Mouse (Mus musculus): ENCODE measurements around the gene Akap13. TPM values are rescaled to one million over a fixed set of nuclear protein-coding genes. Genes with fewer than 3 reads are reported as not detected.

The Akap13 gene
- polyA plus RNA-seq, 1 experiment from 2014 or later, result 25.7 TPM

DNA sequence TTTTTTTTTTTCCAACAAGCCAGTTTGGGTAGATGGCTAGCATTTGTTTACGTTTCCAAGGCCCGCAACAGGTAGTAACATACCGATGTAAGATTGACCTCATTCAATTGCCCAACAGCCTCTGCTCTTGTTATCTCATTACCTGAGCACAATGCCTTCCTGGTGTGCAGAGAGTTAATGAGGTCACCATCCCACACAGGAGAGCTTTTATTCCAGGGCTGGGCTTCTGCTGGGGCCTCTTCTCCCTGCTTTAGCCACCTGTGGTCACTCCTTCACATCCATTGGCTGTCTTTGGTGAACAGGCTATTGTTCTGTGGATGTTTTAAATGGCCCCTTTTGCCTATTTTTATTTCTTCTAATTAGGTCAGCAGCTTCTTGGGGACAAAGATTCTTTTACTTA lies 41.0 kb upstream of the Akap13 start:
- no peak overlapping the region for H3K4me3 ChIP-seq (ENCODE audit: low read depth, low read length)
- H3K27ac ChIP-seq (ENCODE audit: low read depth), result no peak overlapping the region
- WGBS (ENCODE audit: insufficient replicate concordance), result 64% methylated on average over 3 of the region's 3 CpGs
- TF ChIP-seq EP300 (IDR thresholded peaks at IDR 0.05; ENCODE audit: low read depth) (no peak), CTCF (IDR thresholded peaks at IDR 0.05; ENCODE audit: low read depth) (no peak)
- H3K4me2 ChIP-seq (ENCODE audit: low read depth, low read length), result no peak overlapping the region
- H3K36me3 ChIP-seq (replicated peaks; ENCODE audit: insufficient read depth, low read length), result no peaks in the 10 kb centered on the region
- no peaks in the 10 kb centered on the region for H3K27me3 ChIP-seq (ENCODE audit: insufficient read depth, low read length)
- no peak for DNase-seq
- peak; percentile 36; the same call in 1 of the 2 replicates for ATAC-seq
- no peaks in the 10 kb centered on the region for H3K9me3 ChIP-seq (ENCODE audit: low read length)
- no peak overlapping the region for H3K9ac ChIP-seq (replicated peaks)
- H3K4me1 ChIP-seq (ENCODE audit: insufficient read depth), result peaks cover 11% of the 10 kb centered on the region

DNA sequence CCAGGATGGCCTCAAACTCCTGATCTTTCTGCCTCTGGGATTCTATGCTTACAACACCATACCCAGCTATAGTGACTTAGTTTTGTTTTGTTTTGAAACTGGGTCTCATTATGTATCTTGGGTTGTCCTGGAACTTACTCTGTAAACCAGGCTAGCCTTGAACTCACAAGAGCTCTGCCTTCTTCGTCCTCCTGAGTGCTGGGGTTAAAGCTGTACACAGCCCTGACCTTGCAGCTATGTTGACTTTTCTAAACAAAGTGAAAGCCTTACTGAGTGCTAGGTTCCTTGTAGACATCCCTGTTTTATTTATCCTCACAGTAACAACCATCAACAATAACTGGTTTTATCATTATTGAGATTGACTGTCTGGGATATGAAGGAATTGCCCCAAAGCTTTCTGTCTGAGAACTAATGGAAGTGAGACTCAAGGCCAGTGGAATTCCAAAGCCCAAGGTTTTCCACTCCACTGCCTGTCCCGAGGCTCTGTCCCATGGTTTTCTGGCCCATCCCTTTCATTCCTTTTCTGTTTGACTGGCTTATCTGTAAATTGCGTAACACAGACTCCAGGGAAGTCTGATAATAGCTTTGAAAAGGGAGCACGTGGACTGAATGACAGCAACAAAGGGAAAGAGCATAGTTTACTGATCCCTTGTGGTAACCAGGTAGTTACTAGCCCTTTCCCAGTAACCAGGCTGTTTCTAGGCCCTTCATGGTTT lies 40.0 kb upstream of the Akap13 start:
- Histone ChIP-seq H3K4me1 (ENCODE audit: insufficient read depth) (peaks cover 11% of the 10 kb centered on the region), H3K9me3 (ENCODE audit: low read length) (no peaks in the 10 kb centered on the region), H3K36me3 (replicated peaks; ENCODE audit: insufficient read depth, low read length) (no peaks in the 10 kb centered on the region), H3K4me3 (ENCODE audit: low read depth, low read length) (no peak overlapping the region), H3K27ac (ENCODE audit: low read depth) (no peak overlapping the region), H3K9ac (replicated peaks) (no peak overlapping the region), H3K27me3 (ENCODE audit: insufficient read depth, low read length) (no peaks in the 10 kb centered on the region), H3K4me2 (ENCODE audit: low read depth, low read length) (no peak overlapping the region)
- 35% methylated on average over 4 of the region's 4 CpGs for WGBS (ENCODE audit: insufficient replicate concordance)
- TF ChIP-seq CTCF (IDR thresholded peaks at IDR 0.05; ENCODE audit: low read depth), result no peak
- peak; percentile 68 for ATAC-seq
- DNase-seq, result no peak

DNA sequence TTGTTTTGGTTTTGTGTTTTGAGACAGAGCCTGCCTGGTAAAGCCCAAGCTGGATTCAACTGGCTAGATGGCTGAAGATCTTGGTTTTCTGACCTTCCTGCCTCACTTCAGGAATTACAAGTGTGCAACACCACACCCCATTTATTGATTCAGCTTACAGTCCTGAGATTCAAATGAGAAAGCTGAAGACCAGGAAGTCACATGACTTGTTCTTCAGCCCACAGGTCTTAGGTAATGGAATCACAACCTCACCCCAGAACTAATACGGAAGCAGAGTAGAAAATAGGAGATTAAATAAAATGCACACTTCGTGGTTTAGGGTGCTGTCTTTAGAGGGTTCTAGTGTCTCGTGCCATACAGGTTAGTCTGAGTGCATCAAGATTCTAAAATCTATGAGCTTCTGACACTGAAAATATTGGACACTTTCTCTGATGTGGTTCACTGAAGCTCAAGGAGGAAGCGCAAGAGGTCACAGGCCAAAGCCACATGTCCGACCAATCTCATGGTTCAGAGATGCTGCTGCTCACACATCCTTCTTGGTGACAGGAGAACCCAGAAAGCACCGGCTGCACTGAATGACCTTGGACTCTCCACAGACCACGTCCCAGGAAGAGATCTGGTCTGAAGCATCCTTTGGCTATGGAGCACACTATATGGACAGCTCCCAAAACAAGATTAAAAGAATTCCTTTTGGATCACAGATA lies 39.3 kb upstream of the Akap13 start:
- ATAC-seq, result no peak
- DNase-seq, result no peak
- Histone ChIP-seq H3K9me3 (ENCODE audit: low read length) (no peaks in the 10 kb centered on the region), H3K36me3 (replicated peaks; ENCODE audit: insufficient read depth, low read length) (no peaks in the 10 kb centered on the region), H3K27ac (ENCODE audit: low read depth) (no peak overlapping the region), H3K9ac (replicated peaks) (no peak overlapping the region), H3K27me3 (ENCODE audit: insufficient read depth, low read length) (no peaks in the 10 kb centered on the region), H3K4me2 (ENCODE audit: low read depth, low read length) (no peak overlapping the region), H3K4me3 (ENCODE audit: low read depth, low read length) (no peak overlapping the region), H3K4me1 (ENCODE audit: insufficient read depth) (peaks cover 11% of the 10 kb centered on the region)
- no peak for TF ChIP-seq EP300 (IDR thresholded peaks at IDR 0.05; ENCODE audit: low read depth)
- TF ChIP-seq CTCF (IDR thresholded peaks at IDR 0.05; ENCODE audit: low read depth), result no peak
- 60% methylated on average over 7 of the region's 7 CpGs for WGBS (ENCODE audit: insufficient replicate concordance)

DNA sequence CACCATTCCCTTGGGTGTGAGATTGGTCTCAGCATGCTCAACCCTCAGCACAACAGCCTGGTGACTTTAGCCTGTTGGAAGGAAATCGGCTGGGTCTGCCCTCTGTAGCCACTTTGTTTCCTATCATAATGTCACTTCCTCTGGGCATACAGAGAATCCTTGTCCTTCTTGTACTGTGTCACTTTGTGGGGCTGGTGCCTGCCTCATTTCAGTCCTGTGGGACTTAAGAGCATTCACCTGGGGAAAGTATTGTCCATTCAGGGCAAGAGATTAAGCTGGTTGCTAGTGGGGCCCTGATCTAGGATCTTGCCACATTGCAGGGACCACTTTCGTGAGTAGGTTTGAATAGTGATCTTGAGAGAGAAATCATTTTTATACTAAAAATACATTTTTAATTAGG lies 34.4 kb upstream of the Akap13 start:
- no peak overlapping the region for H3K4me2 ChIP-seq (ENCODE audit: low read depth, low read length)
- no peaks in the 10 kb centered on the region for H3K9me3 ChIP-seq (ENCODE audit: low read length)
- H3K27me3 ChIP-seq (ENCODE audit: insufficient read depth, low read length), result no peaks in the 10 kb centered on the region
- no peak for DNase-seq
- no peaks in the 10 kb centered on the region for H3K4me1 ChIP-seq (ENCODE audit: insufficient read depth)
- TF ChIP-seq CTCF (IDR thresholded peaks at IDR 0.05; ENCODE audit: low read depth), result no peak
- no peak for TF ChIP-seq EP300 (IDR thresholded peaks at IDR 0.05; ENCODE audit: low read depth)
- no peaks in the 10 kb centered on the region for H3K36me3 ChIP-seq (replicated peaks; ENCODE audit: insufficient read depth, low read length)
- no peak overlapping the region for H3K4me3 ChIP-seq (ENCODE audit: low read depth, low read length)
- H3K9ac ChIP-seq (replicated peaks), result no peak overlapping the region
- no peak for ATAC-seq
- 71% methylated on average over 2 of the region's 2 CpGs for WGBS (ENCODE audit: insufficient replicate concordance)
- no peak overlapping the region for H3K27ac ChIP-seq (ENCODE audit: low read depth)

DNA sequence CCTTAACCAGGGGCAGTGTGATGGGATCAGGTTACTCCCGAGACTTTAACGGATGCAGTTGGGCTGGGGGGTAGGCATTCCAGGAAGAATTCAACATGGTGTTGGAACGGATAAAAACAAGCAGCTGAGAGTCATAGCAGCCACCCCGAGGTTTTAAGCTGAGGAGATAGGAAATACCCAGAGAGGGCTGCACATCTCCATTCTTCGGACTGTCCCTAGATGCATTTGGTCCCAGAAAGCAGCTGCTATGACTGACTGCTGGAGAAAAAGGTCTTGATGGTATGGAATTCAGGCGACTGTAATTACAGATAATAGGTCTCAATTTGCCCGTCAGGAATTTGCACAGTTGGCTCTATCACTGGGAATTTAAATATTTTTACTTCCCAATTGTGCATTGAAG lies 31.2 kb upstream of the Akap13 start:
- no peaks in the 10 kb centered on the region for H3K4me1 ChIP-seq (ENCODE audit: insufficient read depth)
- H3K36me3 ChIP-seq (replicated peaks; ENCODE audit: insufficient read depth, low read length), result no peaks in the 10 kb centered on the region
- H3K27me3 ChIP-seq (ENCODE audit: insufficient read depth, low read length), result no peaks in the 10 kb centered on the region
- no peak for TF ChIP-seq EP300 (IDR thresholded peaks at IDR 0.05; ENCODE audit: low read depth)
- no peak for TF ChIP-seq CTCF (IDR thresholded peaks at IDR 0.05; ENCODE audit: low read depth)
- H3K4me3 ChIP-seq (ENCODE audit: low read depth, low read length), result no peak overlapping the region
- H3K4me2 ChIP-seq (ENCODE audit: low read depth, low read length), result no peak overlapping the region
- ATAC-seq (no peak), DNase-seq (no peak)
- H3K9me3 ChIP-seq (ENCODE audit: low read length), result no peaks in the 10 kb centered on the region
- 53% methylated on average over 7 of the region's 7 CpGs for WGBS (ENCODE audit: insufficient replicate concordance)
- no peak overlapping the region for H3K9ac ChIP-seq (replicated peaks)
- H3K27ac ChIP-seq (ENCODE audit: low read depth), result no peak overlapping the region

DNA sequence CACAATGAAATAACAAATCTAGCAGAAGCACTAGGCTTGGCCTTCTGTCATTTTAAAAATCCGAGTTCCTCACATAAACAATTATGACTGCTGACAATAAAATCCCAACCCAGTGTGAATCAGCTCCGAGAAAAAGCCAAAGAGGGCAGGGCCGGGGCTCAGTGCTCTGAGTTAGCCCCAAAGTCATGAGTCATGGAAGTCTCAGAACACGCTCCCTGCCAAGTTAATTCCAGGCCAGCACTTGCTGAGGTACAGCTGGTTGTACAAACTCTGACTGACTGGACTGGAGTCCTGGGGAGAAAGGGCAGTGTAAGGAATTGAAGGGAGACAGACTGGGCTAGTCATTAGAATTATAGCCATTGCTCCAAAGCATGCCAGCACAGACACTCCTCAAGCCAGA lies 28.0 kb upstream of the Akap13 start:
- TF ChIP-seq EP300 (IDR thresholded peaks at IDR 0.05; ENCODE audit: low read depth), result no peak
- TF ChIP-seq CTCF (IDR thresholded peaks at IDR 0.05; ENCODE audit: low read depth), result no peak
- H3K4me1 ChIP-seq (ENCODE audit: insufficient read depth), result no peaks in the 10 kb centered on the region
- H3K9me3 ChIP-seq (ENCODE audit: low read length), result no peaks in the 10 kb centered on the region
- no peak overlapping the region for H3K9ac ChIP-seq (replicated peaks)
- H3K4me2 ChIP-seq (ENCODE audit: low read depth, low read length), result no peak overlapping the region
- H3K36me3 ChIP-seq (replicated peaks; ENCODE audit: insufficient read depth, low read length), result no peaks in the 10 kb centered on the region
- no peak overlapping the region for H3K27ac ChIP-seq (ENCODE audit: low read depth)
- H3K4me3 ChIP-seq (ENCODE audit: low read depth, low read length), result no peak overlapping the region
- H3K27me3 ChIP-seq (ENCODE audit: insufficient read depth, low read length), result no peaks in the 10 kb centered on the region
- 53% methylated on average over 4 of the region's 4 CpGs for WGBS (ENCODE audit: insufficient replicate concordance)
- DNase-seq (no peak), ATAC-seq (no peak)
